Mouse (Mus musculus) activated CD4-positive, CD25-positive, alpha-beta regulatory T cell, adult 4 months (primary cell): ENCODE results near the gene Mpzl2. TPM values are rescaled to one million over a fixed set of nuclear protein-coding genes. Genes with fewer than 3 reads are reported as not detected.

Experiments used
- ATAC-seq: one replicate; pipeline ENCODE4 v1.8.0; 2017
- polyA plus RNA-seq, 2 experiments: library from polyadenylated mRNA; unstranded; fragments of 100-300 nt; shearing (Covaris generic); gene quantifications; one replicate each; pipeline ENCODE4 v1.2.1; 2017

Mpzl2 gene
- polyA plus RNA-seq, 2 experiments from 2014 or later, result not detected

DNA sequence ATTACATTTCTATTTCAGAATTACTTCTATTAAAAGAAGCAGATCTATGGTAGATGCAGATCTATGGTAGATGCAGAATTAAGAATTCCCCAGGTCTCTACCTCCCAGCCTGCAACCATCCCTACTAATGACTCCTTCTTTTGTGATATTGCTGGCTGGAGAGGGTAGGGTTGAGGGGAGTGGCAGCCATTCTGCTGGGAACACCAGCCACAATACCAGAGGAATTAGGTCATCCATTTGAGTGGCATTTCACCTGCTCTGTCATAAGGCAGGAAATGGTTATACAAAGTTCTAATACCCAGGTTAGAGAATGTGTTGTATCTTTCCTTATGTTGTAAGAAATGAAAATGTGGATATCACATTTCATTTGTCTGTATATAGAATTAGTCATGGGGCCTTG is 48.4 kb downstream of the Mpzl2 start:
- no peak for ATAC-seq

DNA sequence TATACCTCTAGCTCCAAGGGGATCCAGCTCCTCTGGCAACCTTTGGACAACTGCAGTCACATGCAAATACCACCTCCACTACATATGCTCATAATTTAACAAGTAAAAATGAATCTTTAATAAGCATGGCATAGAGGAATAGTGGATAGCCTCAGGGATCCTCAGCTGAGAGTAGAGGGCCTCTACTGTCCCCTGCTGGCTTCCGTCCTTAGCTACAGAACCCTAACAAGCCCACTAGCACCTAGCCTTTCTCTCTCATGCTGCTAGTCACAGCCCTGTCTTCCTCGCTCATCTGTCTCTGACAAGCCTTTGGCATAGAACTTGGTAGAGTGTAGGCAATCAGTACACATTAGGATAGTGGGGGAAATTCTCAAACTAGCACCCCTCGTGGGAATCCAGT is 51.2 kb downstream of the Mpzl2 start:
- ATAC-seq, result no peak

DNA sequence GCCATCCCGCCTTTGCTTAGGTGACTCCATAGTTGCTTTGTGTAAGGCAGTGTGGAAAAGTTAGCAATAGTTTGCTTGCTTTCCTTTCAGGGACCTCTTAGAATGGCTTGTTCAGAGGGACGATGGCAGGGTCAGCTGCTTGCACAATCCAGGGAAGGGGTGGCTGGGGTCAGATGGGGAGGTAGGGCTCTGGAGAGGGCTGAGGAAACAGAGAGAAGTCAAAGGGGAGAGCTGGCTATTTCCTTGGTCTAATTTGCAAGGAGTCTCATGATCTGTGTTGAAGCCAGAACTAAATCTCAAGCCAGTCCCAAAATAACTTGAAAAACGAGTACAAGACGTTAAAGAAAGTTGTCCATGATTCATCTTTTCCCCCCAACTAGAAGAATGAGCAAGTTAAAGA is 53.0 kb downstream of the Mpzl2 start:
- ATAC-seq, result no peak

GRCm38 (mm10) chr9:45095149-45095937 is 55.7 kb downstream of the Mpzl2 start:
- ATAC-seq, result no peak

GRCm38 (mm10) chr9:45097877-45098276 is 58.3 kb downstream of the Mpzl2 start:
- ATAC-seq, result no peak

DNA sequence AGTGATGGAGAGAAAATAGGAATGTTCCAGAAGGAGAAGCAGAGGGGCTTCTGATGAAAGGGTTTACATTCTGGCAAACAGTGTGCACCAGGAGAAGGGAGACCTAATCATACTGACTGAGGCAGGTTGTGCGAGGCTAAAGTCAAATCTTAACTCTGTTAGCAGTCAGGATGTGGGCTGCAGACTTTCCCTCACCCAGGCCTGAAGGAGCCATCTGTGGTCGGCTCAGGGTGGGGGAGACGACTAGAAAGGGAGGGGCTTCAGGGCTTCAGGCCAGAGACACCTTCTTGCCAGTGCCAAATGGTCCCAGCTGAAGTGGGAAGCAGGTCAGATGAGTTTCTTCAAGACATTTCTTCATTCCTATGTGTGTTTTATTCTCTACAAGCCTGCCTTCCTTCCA is 58.8 kb downstream of the Mpzl2 start:
- ATAC-seq, result no peak

- no peak for ATAC-seq
Measured at GRCm38 (mm10) chr9:45102528-45102927, 62.9 kb downstream of the Mpzl2 start.

GRCm38 (mm10) chr9:45103211-45103979 is 63.8 kb downstream of the Mpzl2 start:
- no peak for ATAC-seq

Other genes with a start within 250 kb of the Mpzl2 start
- 1 to 10 TPM in 1 of 2 experiments, under 1 TPM in 1; 0.34 to 1.5 TPM for gene Tmem25, start 240.5 kb upstream of the Mpzl2 start, polyA plus RNA-seq
- under 1 TPM in 1 of 2 experiments, not detected in 1; 0.77 TPM for gene Ttc36, start 236.7 kb upstream of the Mpzl2 start, polyA plus RNA-seq
- gene Kmt2a, start 158.5 kb upstream of the Mpzl2 start, polyA plus RNA-seq, result 10 to 100 TPM; 28.7 to 31.1 TPM
- gene Atp5l, start 119.1 kb upstream of the Mpzl2 start, polyA plus RNA-seq, result 100 to 1,000 TPM; 538 to 670 TPM
- 10 to 100 TPM; 34.0 to 38.4 TPM for gene Ube4a, start 74.2 kb upstream of the Mpzl2 start, polyA plus RNA-seq
- 1,000 to 10,000 TPM; 1,430 to 1,870 TPM for gene Cd3g, start 59.4 kb upstream of the Mpzl2 start, polyA plus RNA-seq
- gene Cd3d, start 58.0 kb upstream of the Mpzl2 start, polyA plus RNA-seq, result 1,000 to 10,000 TPM in 1 of 2 experiments, 100 to 1,000 TPM in 1; 682 to 1,081 TPM
- 1,000 to 10,000 TPM in 1 of 2 experiments, 100 to 1,000 TPM in 1; 791 to 1,491 TPM for gene Cd3e, start 30.2 kb upstream of the Mpzl2 start, polyA plus RNA-seq
- 10 to 100 TPM; 10.2 to 11.9 TPM for gene Mpzl3, start 15.4 kb downstream of the Mpzl2 start, polyA plus RNA-seq
- gene Jaml, start 39.4 kb downstream of the Mpzl2 start, polyA plus RNA-seq, result 10 to 100 TPM in 1 of 2 experiments, 1 to 10 TPM in 1; 8.3 to 19.6 TPM
- under 1 TPM; 0.19 to 0.42 TPM for gene Scn2b, start 78.0 kb downstream of the Mpzl2 start, polyA plus RNA-seq
- not detected for gene Scn4b, start 98.6 kb downstream of the Mpzl2 start, polyA plus RNA-seq
- 1 to 10 TPM; 2.2 to 2.8 TPM for gene BC049352, start 142.2 kb downstream of the Mpzl2 start, polyA plus RNA-seq
- gene Tmprss4, start 164.3 kb downstream of the Mpzl2 start, polyA plus RNA-seq, result not detected
- 10 to 100 TPM; 44.4 to 57.1 TPM for gene Il10ra, start 229.3 kb downstream of the Mpzl2 start, polyA plus RNA-seq